Mouse (Mus musculus): ENCODE data around the gene Hrasls5.

Hrasls5 gene

DNA sequence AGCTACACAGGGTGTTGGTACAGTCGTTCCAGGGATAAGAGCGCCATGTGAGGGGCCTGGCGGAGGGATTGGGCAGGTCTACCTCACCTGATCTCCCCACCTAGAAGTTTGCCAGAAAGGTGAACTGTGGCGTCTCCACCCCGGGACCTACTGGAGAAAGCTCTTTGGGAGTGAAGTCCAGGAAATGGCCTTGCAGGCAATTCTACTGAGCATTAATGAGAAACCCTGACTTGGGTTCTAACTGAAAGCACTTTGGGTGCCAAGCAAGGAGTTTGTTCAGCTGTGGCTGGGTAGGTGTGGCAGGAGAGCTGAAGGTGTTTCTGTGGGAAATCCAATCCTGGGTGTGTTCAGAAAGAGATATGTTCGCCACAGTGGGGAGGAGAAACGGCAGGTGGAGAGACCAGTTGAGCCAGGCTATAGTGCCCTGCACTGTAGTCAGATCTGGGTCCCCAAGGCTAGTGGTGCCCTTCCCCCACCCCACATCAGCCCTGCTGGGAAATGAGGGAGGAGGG, 4.6 kb upstream of the Hrasls5 start:
- DNase-seq, result no peak

DNA sequence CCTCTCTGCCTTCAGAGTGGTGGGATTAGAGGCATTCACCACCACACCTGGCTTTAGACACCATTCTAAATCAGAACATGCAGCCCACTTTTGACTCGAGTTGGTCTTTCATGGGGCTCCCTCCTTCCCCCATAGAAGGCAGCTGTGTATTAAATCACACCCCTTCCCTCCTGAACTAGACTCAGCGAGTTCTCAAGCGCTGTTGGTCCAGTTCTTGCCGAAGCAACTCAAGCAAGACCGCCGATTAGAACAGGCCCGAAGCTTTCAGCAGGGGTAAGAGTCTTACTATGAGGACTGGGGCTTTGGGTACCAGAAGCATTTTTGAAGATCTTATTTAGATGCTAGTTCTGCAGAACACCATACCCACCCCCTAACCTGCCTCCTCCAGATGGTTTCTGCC, 810 bp downstream of the Hrasls5 start:
- DNase-seq, result no peak

DNA sequence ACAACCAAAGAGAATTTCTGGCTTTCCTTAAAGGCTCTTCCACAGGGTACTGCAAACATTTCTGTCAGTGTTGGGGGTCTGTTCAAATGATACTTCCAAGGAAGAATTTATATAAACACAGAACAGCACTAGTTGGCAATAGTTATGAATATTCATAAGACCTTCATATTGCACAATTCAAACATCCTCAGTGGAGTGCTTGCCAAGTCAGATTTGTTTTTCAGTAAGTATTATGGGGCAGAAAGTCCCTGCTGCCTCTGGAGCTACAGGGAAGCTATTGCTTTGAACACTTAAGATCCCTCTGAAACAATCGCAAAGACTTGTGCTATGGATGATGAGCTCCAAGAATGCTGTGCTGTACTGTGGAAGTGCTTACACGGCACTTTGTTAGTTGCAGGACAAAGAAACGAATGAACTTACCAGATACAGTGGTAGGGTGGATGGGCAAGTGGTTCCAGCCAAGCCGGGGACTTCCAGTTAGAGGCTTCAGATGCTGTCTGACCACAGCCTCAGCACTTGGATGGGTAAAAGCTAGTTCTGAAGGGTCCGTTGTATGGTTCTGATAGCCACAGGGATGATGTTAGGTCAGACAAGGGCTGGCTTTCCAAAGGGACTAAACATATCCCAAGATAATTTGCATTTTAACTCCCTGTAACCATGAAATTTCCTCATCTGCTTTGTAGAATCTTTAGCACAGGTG, 4.0 kb downstream of the Hrasls5 start:
- DNase-seq, result no peak

DNA sequence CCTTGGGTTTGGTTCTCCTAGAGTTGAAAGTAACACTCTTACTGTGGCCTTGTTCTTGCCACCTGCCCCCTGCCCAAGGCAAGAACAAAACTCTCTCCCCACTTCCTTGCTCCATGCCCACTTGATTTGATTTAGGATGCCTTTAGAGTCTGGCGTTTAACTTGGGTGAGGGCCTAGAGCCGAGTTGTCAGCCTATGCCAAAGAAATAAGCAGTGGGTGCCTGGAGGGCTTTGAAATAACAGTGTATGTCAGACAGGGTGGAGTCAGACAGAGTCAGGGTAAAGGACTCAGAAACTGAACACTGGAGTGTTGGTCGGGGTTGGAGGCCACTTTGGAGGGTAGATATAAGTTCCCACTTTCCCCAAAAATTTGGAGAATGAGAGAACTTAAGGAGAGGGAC, 4.7 kb downstream of the Hrasls5 start:
- no peak for DNase-seq

DNA sequence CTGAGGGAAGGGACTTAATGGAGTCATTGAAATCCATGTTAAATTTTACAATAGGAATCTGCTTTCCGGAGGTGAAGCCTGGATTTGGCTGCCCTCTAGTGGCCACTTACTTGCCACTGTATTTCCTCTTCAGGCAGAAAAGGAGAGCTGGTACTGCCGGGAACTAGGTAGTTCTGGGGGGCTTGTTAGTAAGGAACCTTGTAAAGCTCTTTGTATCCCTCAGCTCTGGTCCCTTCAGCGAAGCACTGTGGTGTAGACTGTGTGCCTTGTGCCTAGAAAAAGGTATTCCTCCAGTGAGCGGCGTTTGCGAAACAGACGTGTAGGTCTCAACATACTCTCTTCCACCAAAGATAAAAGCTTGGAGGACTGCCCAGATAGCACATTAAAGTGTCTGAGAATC, 5.4 kb downstream of the Hrasls5 start:
- DNase-seq, result peak; percentile 44

DNA sequence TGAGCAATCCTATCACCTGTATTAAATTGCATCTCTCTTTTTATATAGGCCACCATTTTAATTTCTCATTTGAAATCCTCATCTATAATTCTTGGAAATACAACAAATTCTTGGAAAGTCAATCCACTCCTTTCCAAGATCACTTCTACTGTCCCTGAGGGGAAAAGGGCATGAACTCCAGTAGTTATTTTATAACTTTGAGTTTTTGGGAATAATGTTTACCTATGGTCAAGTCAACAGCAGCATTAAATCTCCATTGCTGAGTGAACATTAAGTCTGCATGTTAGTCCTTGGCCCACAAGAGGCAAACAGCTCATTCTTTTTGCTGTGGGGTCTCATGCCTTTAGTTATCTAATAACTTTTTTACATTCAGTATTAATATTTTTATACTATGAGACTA, 20.7 kb downstream of the Hrasls5 start:
- DNase-seq, result no peak

DNA sequence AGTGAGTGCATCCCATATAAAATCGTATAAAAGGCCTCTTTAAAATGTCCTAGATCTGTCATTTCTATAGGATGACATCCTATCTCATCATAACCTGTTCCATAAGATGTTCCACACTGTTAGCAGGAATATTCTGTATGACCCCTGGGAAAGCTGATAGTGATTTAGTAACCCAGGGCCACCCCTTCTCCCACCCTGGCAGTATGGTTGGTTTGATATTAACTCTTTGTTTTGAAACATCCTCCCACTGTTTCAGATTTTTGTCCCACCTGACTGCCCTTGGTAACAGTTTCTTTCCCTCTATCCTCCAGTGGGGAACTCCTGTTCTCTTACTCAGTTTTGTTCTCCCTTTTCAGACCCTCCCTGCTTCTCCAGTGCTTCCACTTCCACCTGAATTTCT, 21.4 kb downstream of the Hrasls5 start:
- DNase-seq, result no peak

DNA sequence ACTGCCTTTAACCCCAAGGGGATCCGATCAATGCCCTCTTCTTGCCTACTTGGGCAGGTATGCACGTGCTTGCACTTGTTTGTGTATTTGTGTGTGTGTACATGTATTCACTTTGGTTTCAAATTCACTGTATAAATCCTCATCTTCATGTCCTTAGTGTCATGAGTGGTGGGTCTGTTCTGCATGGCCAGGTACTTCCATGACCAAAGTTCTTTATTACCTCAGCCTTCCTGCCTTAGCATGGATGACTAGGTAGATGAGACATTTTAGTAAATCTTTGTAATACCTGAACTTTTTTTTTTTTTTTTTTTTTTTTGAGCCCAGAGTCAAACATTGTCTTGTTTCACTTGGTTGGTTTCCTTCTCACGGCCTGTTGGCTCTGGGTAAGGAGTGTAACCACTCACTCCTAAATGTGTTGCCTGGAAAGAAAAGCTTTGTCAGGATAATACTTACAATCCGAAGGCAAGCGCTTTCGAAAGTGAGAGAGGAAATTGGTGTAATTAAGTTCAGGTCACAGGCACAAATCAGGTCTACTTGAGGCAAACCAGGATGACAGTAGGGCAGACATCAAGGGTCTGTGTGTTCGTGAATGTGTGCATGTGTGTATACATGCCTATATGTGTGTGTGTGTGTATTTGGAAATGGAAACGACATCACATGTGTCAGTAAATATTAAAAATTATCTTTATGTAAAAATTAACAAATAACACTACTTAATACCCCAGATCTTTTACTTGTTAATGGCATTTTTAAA, 36.7 kb downstream of the Hrasls5 start:
- DNase-seq, result no peak

DNA sequence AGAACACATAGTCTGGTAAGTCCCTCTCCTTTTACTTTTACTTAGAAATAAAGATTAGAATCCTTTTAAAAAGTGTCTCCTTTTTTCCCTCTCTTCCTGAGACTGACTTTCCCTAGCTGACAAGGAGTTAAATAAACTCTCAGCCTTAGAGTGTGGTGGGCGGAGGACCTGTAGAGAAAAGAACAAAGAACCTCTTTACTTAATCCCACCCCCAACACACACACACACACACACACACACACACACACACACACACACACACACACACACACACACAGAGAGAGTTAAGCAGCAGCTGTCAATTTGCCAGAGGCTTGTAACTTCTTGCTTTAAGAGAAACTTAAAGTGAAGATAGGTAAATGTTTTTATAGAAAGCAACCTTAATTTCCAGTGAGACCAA, 59.7 kb downstream of the Hrasls5 start:
- no peak for DNase-seq

DNA sequence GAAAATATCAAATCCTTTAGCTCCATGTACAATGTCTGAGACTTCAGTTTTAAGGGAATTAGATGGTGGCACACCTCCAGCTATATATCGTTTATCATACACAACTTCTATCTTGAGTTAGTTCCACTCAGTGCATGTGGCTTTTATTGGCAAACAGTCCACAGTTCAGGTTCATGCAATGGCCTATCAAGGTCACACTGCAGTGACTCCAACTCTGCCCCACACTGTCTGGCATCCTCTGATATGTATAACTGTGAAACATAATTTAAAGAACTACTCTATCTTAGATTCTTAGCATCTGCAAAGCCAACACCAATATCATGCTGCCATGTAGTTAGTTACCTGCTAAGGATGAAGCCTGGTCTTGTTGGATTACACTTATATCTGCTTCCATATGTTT, 75.6 kb downstream of the Hrasls5 start:
- no peak for DNase-seq

Measured in cerebellum, adult 9-10 months (tissue).